Mouse (Mus musculus): ENCODE results near the gene Slc35b1.

- no peak for TF ChIP-seq POLR2A (IDR thresholded peaks at IDR 0.05; ENCODE audit: extremely low read depth, insufficient read depth, low read length)
- no peak for TF ChIP-seq CTCF (IDR thresholded peaks at IDR 0.05; ENCODE audit: extremely low read depth, insufficient read depth, low read length)
These were observed 5.9 kb downstream of the Slc35b1 start for GRCm38 (mm10) chr11:95390420-95390819.

Data from cortical plate, adult 2 months (tissue).